Mouse (Mus musculus): ENCODE data around the gene A930017K11Rik. TPM values are rescaled to one million over a fixed set of nuclear protein-coding genes. Genes with fewer than 3 reads are reported as not detected.

The A930017K11Rik gene
- polyA plus RNA-seq, 1 experiment from 2014 or later: 0.19 TPM

- Histone ChIP-seq H3K4me3 (ENCODE audit: low read depth, low read length) (no peak overlapping the region), H3K27me3 (ENCODE audit: control insufficient read depth, insufficient read depth, low read length) (no peaks in the 10 kb centered on the region), H3K9me3 (ENCODE audit: control insufficient read depth, low read length) (no peaks in the 10 kb centered on the region), H3K9ac (ENCODE audit: low read depth, low read length) (no peak overlapping the region), H3K4me1 (replicated peaks; ENCODE audit: control insufficient read depth, insufficient read depth, low read length) (no peaks in the 10 kb centered on the region), H3K4me2 (replicated peaks; ENCODE audit: low read depth, low read length) (no peak overlapping the region), H3K27ac (ENCODE audit: low read depth, low read length) (no peak overlapping the region), H3K36me3 (ENCODE audit: control insufficient read depth, insufficient read depth, low read length) (no peaks in the 10 kb centered on the region)
- DNase-seq (ENCODE audit: low spot score): no peak
- WGBS: 95% methylated on average over 4 of the region's 4 CpGs
- ATAC-seq (ENCODE audit: low FRiP score): no peak
Measured at GRCm38 (mm10) chr17:25911816-25912215, 40.5 kb downstream of the A930017K11Rik start.

GRCm38 (mm10) chr17:25907640-25908039 is 44.7 kb downstream of the A930017K11Rik start:
- WGBS: 94% methylated on average over 2 of the region's 2 CpGs
- Histone ChIP-seq H3K4me1 (replicated peaks; ENCODE audit: control insufficient read depth, insufficient read depth, low read length) (no peaks in the 10 kb centered on the region), H3K9me3 (ENCODE audit: control insufficient read depth, low read length) (no peaks in the 10 kb centered on the region), H3K4me3 (ENCODE audit: low read depth, low read length) (no peak overlapping the region), H3K9ac (ENCODE audit: low read depth, low read length) (no peak overlapping the region), H3K36me3 (ENCODE audit: control insufficient read depth, insufficient read depth, low read length) (no peaks in the 10 kb centered on the region), H3K27ac (ENCODE audit: low read depth, low read length) (no peak overlapping the region), H3K27me3 (ENCODE audit: control insufficient read depth, insufficient read depth, low read length) (no peaks in the 10 kb centered on the region), H3K4me2 (replicated peaks; ENCODE audit: low read depth, low read length) (no peak overlapping the region)
- DNase-seq (ENCODE audit: low spot score): no peak
- no peak for ATAC-seq (ENCODE audit: low FRiP score)

- Histone ChIP-seq H3K4me1 (replicated peaks; ENCODE audit: control insufficient read depth, insufficient read depth, low read length) (no peaks in the 10 kb centered on the region), H3K27ac (ENCODE audit: low read depth, low read length) (no peak overlapping the region), H3K27me3 (ENCODE audit: control insufficient read depth, insufficient read depth, low read length) (no peaks in the 10 kb centered on the region), H3K9ac (ENCODE audit: low read depth, low read length) (no peak overlapping the region), H3K4me2 (replicated peaks; ENCODE audit: low read depth, low read length) (no peak overlapping the region), H3K9me3 (ENCODE audit: control insufficient read depth, low read length) (no peaks in the 10 kb centered on the region), H3K4me3 (ENCODE audit: low read depth, low read length) (no peak overlapping the region), H3K36me3 (ENCODE audit: control insufficient read depth, insufficient read depth, low read length) (no peaks in the 10 kb centered on the region)
- WGBS: 85% methylated on average over 3 of the region's 3 CpGs
- no peak for DNase-seq (ENCODE audit: low spot score)
- ATAC-seq (ENCODE audit: low FRiP score): no peak
Measured at GRCm38 (mm10) chr17:25903061-25903460, 49.3 kb downstream of the A930017K11Rik start.

- H3K4me2 ChIP-seq (replicated peaks; ENCODE audit: low read depth, low read length): no peak overlapping the region
- ATAC-seq (ENCODE audit: low FRiP score) (no peak), DNase-seq (ENCODE audit: low spot score) (no peak)
- H3K27me3 ChIP-seq (ENCODE audit: control insufficient read depth, insufficient read depth, low read length): no peaks in the 10 kb centered on the region
- no peaks in the 10 kb centered on the region for H3K9me3 ChIP-seq (ENCODE audit: control insufficient read depth, low read length)
- H3K36me3 ChIP-seq (ENCODE audit: control insufficient read depth, insufficient read depth, low read length): no peaks in the 10 kb centered on the region
- WGBS: 91% methylated on average over 1 of the region's 1 CpGs
- no peak overlapping the region for H3K9ac ChIP-seq (ENCODE audit: low read depth, low read length)
- no peak overlapping the region for H3K27ac ChIP-seq (ENCODE audit: low read depth, low read length)
- H3K4me1 ChIP-seq (replicated peaks; ENCODE audit: control insufficient read depth, insufficient read depth, low read length): peaks cover 2% of the 10 kb centered on the region; the same call in 1 of the 2 replicates
- no peak overlapping the region for H3K4me3 ChIP-seq (ENCODE audit: low read depth, low read length)
Measured at GRCm38 (mm10) chr17:25900193-25900592, 52.2 kb downstream of the A930017K11Rik start.

Other genes with a start within 250 kb of the A930017K11Rik start
- 1.8 and 2.5 TPM in 2 replicates for gene Gng13, start 235.4 kb downstream of the A930017K11Rik start, polyA plus RNA-seq (2014; fragmentation: Nextera tagmentation; extraction: Ambion mirVana)
- 11.9 and 14.4 TPM in 2 replicates for gene Chtf18, start 225.1 kb downstream of the A930017K11Rik start, polyA plus RNA-seq (2014; fragmentation: Nextera tagmentation; extraction: Ambion mirVana)
- gene Rpusd1, start 224.9 kb downstream of the A930017K11Rik start, polyA plus RNA-seq (2014; fragmentation: Nextera tagmentation; extraction: Ambion mirVana): 17.2 and 18.0 TPM in 2 replicates
- gene Mslnl, start 216.5 kb downstream of the A930017K11Rik start, polyA plus RNA-seq (2014; fragmentation: Nextera tagmentation; extraction: Ambion mirVana): not detected in 2 replicates
- 0.25 TPM in 1 of 2 replicates, not detected in the other for gene Msln, start 198.2 kb downstream of the A930017K11Rik start, polyA plus RNA-seq (2014; fragmentation: Nextera tagmentation; extraction: Ambion mirVana)
- 19.9 and 23.2 TPM in 2 replicates for gene Narfl, start 178.8 kb downstream of the A930017K11Rik start, polyA plus RNA-seq (2014; fragmentation: Nextera tagmentation; extraction: Ambion mirVana)
- 63.6 and 70.3 TPM in 2 replicates for gene Haghl, start 166.9 kb downstream of the A930017K11Rik start, polyA plus RNA-seq (2014; fragmentation: Nextera tagmentation; extraction: Ambion mirVana)
- gene Ccdc78, start 166.0 kb downstream of the A930017K11Rik start, polyA plus RNA-seq (2014; fragmentation: Nextera tagmentation; extraction: Ambion mirVana): 0.42 TPM in 1 of 2 replicates, not detected in the other
- gene Fam173a, start 159.7 kb downstream of the A930017K11Rik start, polyA plus RNA-seq (2014; fragmentation: Nextera tagmentation; extraction: Ambion mirVana): 64.8 and 70.9 TPM in 2 replicates
- gene AC134908.4, start 156.9 kb downstream of the A930017K11Rik start, polyA plus RNA-seq (2014; fragmentation: Nextera tagmentation; extraction: Ambion mirVana): 0.56 TPM in 1 of 2 replicates, not detected in the other
- gene Metrn, start 155.4 kb downstream of the A930017K11Rik start, polyA plus RNA-seq (2014; fragmentation: Nextera tagmentation; extraction: Ambion mirVana): 16.9 and 24.1 TPM in 2 replicates
- 12.2 and 15.0 TPM in 2 replicates for gene Fbxl16, start 143.5 kb downstream of the A930017K11Rik start, polyA plus RNA-seq (2014; fragmentation: Nextera tagmentation; extraction: Ambion mirVana)
- 22.0 and 23.5 TPM in 2 replicates for gene Wdr24, start 128.9 kb downstream of the A930017K11Rik start, polyA plus RNA-seq (2014; fragmentation: Nextera tagmentation; extraction: Ambion mirVana)
- gene Jmjd8, start 123.7 kb downstream of the A930017K11Rik start, polyA plus RNA-seq (2014; fragmentation: Nextera tagmentation; extraction: Ambion mirVana): 46.3 and 54.0 TPM in 2 replicates
- gene Stub1, start 119.2 kb downstream of the A930017K11Rik start, polyA plus RNA-seq (2014; fragmentation: Nextera tagmentation; extraction: Ambion mirVana): 290 and 306 TPM in 2 replicates
- gene Rhbdl1, start 115.3 kb downstream of the A930017K11Rik start, polyA plus RNA-seq (2014; fragmentation: Nextera tagmentation; extraction: Ambion mirVana): 3.1 TPM in 2 replicates
- gene Gm20683, start 110.8 kb downstream of the A930017K11Rik start, polyA plus RNA-seq (2014; fragmentation: Nextera tagmentation; extraction: Ambion mirVana): 1.3 and 1.7 TPM in 2 replicates
- 7.9 and 9.3 TPM in 2 replicates for gene Rhot2, start 107.7 kb downstream of the A930017K11Rik start, polyA plus RNA-seq (2014; fragmentation: Nextera tagmentation; extraction: Ambion mirVana)
- 13.4 and 14.3 TPM in 2 replicates for gene Wdr90, start 91.1 kb downstream of the A930017K11Rik start, polyA plus RNA-seq (2014; fragmentation: Nextera tagmentation; extraction: Ambion mirVana)
- gene Mcrip2, start 83.8 kb downstream of the A930017K11Rik start, polyA plus RNA-seq (2014; fragmentation: Nextera tagmentation; extraction: Ambion mirVana): 7.0 and 8.3 TPM in 2 replicates
- gene Mettl26, start 77.5 kb downstream of the A930017K11Rik start, polyA plus RNA-seq (2014; fragmentation: Nextera tagmentation; extraction: Ambion mirVana): 53.2 and 56.6 TPM in 2 replicates
- gene Wfikkn1, start 71.7 kb downstream of the A930017K11Rik start, polyA plus RNA-seq (2014; fragmentation: Nextera tagmentation; extraction: Ambion mirVana): 0.71 and 1.3 TPM in 2 replicates
- 19.1 and 19.5 TPM in 2 replicates for gene Rab40c, start 32.8 kb downstream of the A930017K11Rik start, polyA plus RNA-seq (2014; fragmentation: Nextera tagmentation; extraction: Ambion mirVana)
- 45.4 and 47.4 TPM in 2 replicates for gene Pigq, start 7.6 kb downstream of the A930017K11Rik start, polyA plus RNA-seq (2014; fragmentation: Nextera tagmentation; extraction: Ambion mirVana)
- gene Nhlrc4, start 7.6 kb downstream of the A930017K11Rik start, polyA plus RNA-seq (2014; fragmentation: Nextera tagmentation; extraction: Ambion mirVana): 0.15 and 0.27 TPM in 2 replicates
- 19.5 and 20.3 TPM in 2 replicates for gene Capn15, start 33.2 kb upstream of the A930017K11Rik start, polyA plus RNA-seq (2014; fragmentation: Nextera tagmentation; extraction: Ambion mirVana)
- gene Rab11fip3, start 117.0 kb upstream of the A930017K11Rik start, polyA plus RNA-seq (2014; fragmentation: Nextera tagmentation; extraction: Ambion mirVana): 19.6 and 20.4 TPM in 2 replicates
- gene Decr2, start 137.8 kb upstream of the A930017K11Rik start, polyA plus RNA-seq (2014; fragmentation: Nextera tagmentation; extraction: Ambion mirVana): 20.4 and 24.7 TPM in 2 replicates
- gene Nme4, start 143.0 kb upstream of the A930017K11Rik start, polyA plus RNA-seq (2014; fragmentation: Nextera tagmentation; extraction: Ambion mirVana): 60.3 and 62.6 TPM in 2 replicates
- gene Tmem8, start 160.7 kb upstream of the A930017K11Rik start, polyA plus RNA-seq (2014; fragmentation: Nextera tagmentation; extraction: Ambion mirVana): 1.0 and 1.1 TPM in 2 replicates
- 244 TPM in 2 replicates for gene Mrpl28, start 170.9 kb upstream of the A930017K11Rik start, polyA plus RNA-seq (2014; fragmentation: Nextera tagmentation; extraction: Ambion mirVana)
- 8.6 and 12.4 TPM in 2 replicates for gene Axin1, start 186.1 kb upstream of the A930017K11Rik start, polyA plus RNA-seq (2014; fragmentation: Nextera tagmentation; extraction: Ambion mirVana)
- 0.27 and 0.46 TPM in 2 replicates for gene Pdia2, start 246.5 kb upstream of the A930017K11Rik start, polyA plus RNA-seq (2014; fragmentation: Nextera tagmentation; extraction: Ambion mirVana)